Mouse (Mus musculus): ENCODE results near the gene Cln5. TPM values are rescaled to one million over a fixed set of nuclear protein-coding genes. Genes with fewer than 3 reads are reported as not detected.

Gene Cln5
- polyA plus RNA-seq, 1 experiment = 15.7 TPM

DNA sequence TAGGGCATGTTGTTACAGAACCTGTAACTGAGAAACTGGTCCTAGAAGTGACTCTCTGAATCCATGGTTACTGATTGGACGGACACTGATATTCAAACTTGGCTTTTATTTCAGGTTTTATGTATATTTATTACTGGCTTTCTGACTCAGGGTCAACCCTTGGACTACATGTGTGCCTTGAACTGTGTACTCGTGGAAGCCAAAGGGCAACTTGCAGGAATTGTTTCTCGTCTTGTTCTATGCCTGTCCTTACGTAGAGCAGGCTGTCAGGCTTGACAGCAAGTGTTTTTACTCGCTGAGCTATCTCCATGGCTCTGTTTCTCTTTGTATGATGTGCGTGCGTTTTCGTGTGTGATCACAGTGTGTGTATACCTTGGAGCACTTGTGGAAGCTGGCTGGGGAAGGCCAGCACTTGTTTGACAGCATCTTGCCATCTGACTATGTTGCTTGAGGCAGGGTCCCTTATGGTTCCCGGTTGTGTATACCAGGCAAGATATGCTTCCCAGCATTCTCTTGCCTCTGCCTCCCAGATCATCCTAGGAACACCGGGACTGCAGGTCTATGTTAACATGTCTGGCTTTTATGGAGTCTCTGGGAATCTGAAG lies 32.8 kb downstream of the Cln5 start:
- Histone ChIP-seq H3ac (ENCODE audit: control insufficient read depth, insufficient read length, low read depth) (no peak overlapping the region), H3K36me3 (ENCODE audit: control insufficient read depth, insufficient read depth) (no peaks in the 10 kb centered on the region), H3K4me3 (ENCODE audit: insufficient read depth, poor library complexity, severe bottlenecking) (no peak overlapping the region), H3K79me2 (ENCODE audit: control insufficient read depth, insufficient read depth) (peaks cover 9% of the 10 kb centered on the region), H3K79me3 (ENCODE audit: low read depth) (peaks cover 7% of the 10 kb centered on the region), H3K27me3 (ENCODE audit: control insufficient read depth, insufficient read depth, insufficient read length) (no peaks in the 10 kb centered on the region)
- TF ChIP-seq MAX (IDR thresholded peaks at IDR 0.05) (no peak), FOSL1 (IDR thresholded peaks at IDR 0.05; ENCODE audit: insufficient read depth, low read length, poor library complexity, severe bottlenecking) (no peak), CEBPB (IDR thresholded peaks at IDR 0.05; ENCODE audit: low read depth) (no peak), USF1 (IDR thresholded peaks at IDR 0.05; ENCODE audit: low read depth) (no peak), MYOG (IDR thresholded peaks at IDR 0.05; ENCODE audit: control insufficient read depth, extremely low read depth, insufficient read length) (no peak), MYOD1 (IDR thresholded peaks at IDR 0.05; ENCODE audit: control insufficient read depth, insufficient read length, low read depth) (no peak), CTCF (IDR thresholded peaks at IDR 0.05; ENCODE audit: control insufficient read depth, insufficient read depth, insufficient read length) (no peak)

DNA sequence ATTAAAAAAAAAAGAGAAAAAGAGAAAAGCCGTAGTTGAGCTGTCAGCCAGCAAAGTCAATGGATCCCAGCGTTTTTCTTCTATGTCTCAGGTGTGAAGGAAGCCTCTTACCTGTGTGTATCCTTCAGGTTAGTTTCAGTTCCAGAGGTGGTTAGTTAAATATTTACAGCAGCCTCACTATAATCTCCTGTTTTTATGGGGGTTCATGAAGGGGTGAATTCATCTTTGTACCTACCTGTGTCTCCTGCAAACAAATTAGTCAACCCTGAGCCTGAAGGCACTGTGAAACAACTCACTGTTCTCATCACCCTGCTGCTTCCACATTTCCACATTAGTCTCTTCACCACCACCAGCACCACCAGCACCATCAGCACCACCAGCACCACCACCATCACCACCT lies 36.3 kb downstream of the Cln5 start:
- Histone ChIP-seq H3K79me3 (ENCODE audit: low read depth) (no peaks in the 10 kb centered on the region), H3K79me2 (ENCODE audit: control insufficient read depth, insufficient read depth) (no peaks in the 10 kb centered on the region), H3K4me3 (ENCODE audit: insufficient read depth, poor library complexity, severe bottlenecking) (no peak overlapping the region), H3ac (ENCODE audit: control insufficient read depth, insufficient read length, low read depth) (no peak overlapping the region), H3K36me3 (ENCODE audit: control insufficient read depth, insufficient read depth) (no peaks in the 10 kb centered on the region), H3K27me3 (ENCODE audit: control insufficient read depth, insufficient read depth, insufficient read length) (no peaks in the 10 kb centered on the region)
- TF ChIP-seq CEBPB (IDR thresholded peaks at IDR 0.05; ENCODE audit: low read depth) (no peak), CTCF (IDR thresholded peaks at IDR 0.05; ENCODE audit: control insufficient read depth, insufficient read depth, insufficient read length) (no peak), MYOD1 (IDR thresholded peaks at IDR 0.05; ENCODE audit: control insufficient read depth, insufficient read length, low read depth) (no peak), MYOG (IDR thresholded peaks at IDR 0.05; ENCODE audit: control insufficient read depth, extremely low read depth, insufficient read length) (no peak), FOSL1 (IDR thresholded peaks at IDR 0.05; ENCODE audit: insufficient read depth, low read length, poor library complexity, severe bottlenecking) (no peak), USF1 (IDR thresholded peaks at IDR 0.05; ENCODE audit: low read depth) (no peak), MAX (IDR thresholded peaks at IDR 0.05) (no peak)

DNA sequence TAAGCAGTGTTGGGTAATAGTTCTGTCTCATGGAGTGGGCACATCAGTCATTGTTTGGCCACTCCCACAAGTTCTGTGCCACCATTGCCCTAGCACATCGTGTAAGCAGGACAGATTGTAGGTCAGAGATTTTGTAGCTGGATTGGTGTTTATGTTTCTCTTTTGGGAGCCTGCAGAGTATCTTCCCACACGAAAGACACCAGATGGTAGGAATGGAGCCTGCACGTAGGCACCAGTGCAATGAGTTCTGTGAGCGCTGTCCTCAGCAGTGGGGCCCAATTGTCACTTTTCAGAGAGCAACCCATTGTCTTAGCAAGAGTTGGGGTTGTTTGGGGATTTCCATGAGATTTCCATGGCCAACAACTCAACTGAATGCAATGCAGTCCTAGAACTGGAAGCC lies 40.0 kb downstream of the Cln5 start:
- Histone ChIP-seq H3K4me3 (ENCODE audit: insufficient read depth, poor library complexity, severe bottlenecking) (no peak overlapping the region), H3ac (ENCODE audit: control insufficient read depth, insufficient read length, low read depth) (no peak overlapping the region), H3K27me3 (ENCODE audit: control insufficient read depth, insufficient read depth, insufficient read length) (no peaks in the 10 kb centered on the region), H3K79me2 (ENCODE audit: control insufficient read depth, insufficient read depth) (no peaks in the 10 kb centered on the region), H3K79me3 (ENCODE audit: low read depth) (no peaks in the 10 kb centered on the region), H3K36me3 (ENCODE audit: control insufficient read depth, insufficient read depth) (peaks cover 9% of the 10 kb centered on the region)
- TF ChIP-seq MYOD1 (IDR thresholded peaks at IDR 0.05; ENCODE audit: control insufficient read depth, insufficient read length, low read depth) (no peak), CTCF (IDR thresholded peaks at IDR 0.05; ENCODE audit: control insufficient read depth, insufficient read depth, insufficient read length) (no peak)

DNA sequence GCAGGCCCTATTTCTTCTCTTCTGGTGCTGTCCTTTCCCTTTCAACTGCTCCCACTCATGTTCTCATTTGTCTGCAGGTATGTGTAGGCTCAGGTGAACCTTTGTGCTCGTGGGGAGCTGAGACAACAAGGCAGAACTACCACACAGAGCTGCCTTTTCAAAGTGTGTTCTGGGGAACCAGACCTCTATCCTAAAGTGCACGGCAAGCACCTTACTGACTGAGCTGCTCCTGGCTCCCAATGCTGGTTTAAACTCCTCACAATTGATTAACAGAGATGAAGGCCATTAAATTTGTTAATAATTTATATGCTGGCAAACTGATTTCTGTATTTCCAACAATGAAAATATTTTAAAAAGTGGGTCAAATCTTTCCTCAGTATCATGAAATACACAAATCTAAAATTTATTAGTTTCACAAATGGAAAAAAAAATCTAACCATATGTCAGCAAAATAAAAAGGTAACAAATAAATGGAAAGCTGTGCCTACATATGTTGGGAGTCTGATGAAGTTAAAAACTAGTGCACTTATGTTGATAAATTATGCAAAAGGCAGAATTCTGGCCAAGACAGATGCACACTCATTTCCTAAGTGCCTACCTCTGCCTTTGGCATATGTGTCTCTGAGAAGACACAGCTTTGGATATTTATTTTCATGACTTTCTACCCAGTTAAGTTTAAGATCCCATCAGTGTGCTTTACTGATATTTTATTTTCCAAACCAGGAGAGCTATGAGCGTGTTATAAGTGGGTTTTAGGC lies 42.8 kb downstream of the Cln5 start:
- Histone ChIP-seq H3K79me2 (ENCODE audit: control insufficient read depth, insufficient read depth) (no peaks in the 10 kb centered on the region), H3ac (ENCODE audit: control insufficient read depth, insufficient read length, low read depth) (no peak overlapping the region), H3K27me3 (ENCODE audit: control insufficient read depth, insufficient read depth, insufficient read length) (no peaks in the 10 kb centered on the region), H3K79me3 (ENCODE audit: low read depth) (no peaks in the 10 kb centered on the region), H3K4me3 (ENCODE audit: insufficient read depth, poor library complexity, severe bottlenecking) (no peak overlapping the region), H3K36me3 (ENCODE audit: control insufficient read depth, insufficient read depth) (peaks cover 15% of the 10 kb centered on the region)
- TF ChIP-seq MYOD1 (IDR thresholded peaks at IDR 0.05; ENCODE audit: control insufficient read depth, insufficient read length, low read depth) (no peak), FOSL1 (IDR thresholded peaks at IDR 0.05; ENCODE audit: insufficient read depth, low read length, poor library complexity, severe bottlenecking) (no peak), USF1 (IDR thresholded peaks at IDR 0.05; ENCODE audit: low read depth) (no peak), CEBPB (IDR thresholded peaks at IDR 0.05; ENCODE audit: low read depth) (no peak), MAX (IDR thresholded peaks at IDR 0.05) (no peak), MYOG (IDR thresholded peaks at IDR 0.05; ENCODE audit: control insufficient read depth, extremely low read depth, insufficient read length) (no peak), CTCF (IDR thresholded peaks at IDR 0.05; ENCODE audit: control insufficient read depth, insufficient read depth, insufficient read length) (no peak)

DNA sequence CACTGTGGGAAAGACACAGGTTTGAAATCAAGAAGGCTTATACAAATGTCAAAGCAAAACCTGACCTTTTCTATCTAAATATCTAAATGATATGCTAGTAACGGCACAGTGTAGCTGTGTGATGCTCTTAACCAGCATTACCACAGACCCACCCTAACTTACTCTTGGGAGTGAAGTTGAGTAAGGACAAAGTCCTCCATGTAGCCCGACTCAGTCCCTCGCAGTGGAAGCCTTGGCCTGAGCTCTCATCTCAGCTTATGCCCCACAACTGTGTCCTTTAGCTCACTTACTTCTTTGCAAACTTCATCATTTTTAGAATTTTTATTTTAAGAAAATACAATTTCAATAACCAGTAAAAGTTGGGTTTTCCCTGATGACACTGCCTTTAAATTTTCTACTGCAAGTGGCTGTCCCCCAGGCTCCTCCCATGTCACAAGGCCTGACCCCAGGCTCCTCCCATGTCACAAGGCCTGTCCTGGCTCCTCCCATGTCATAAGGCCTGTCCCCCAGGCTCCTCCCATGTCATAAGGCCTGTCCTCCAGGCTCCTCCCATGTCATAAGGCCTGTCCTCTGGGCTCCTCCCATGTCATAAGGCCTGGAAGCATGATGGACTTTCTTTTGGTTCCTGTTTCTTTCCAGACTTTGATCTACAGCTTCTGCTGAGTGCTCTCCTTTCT lies 45.1 kb downstream of the Cln5 start:
- Histone ChIP-seq H3K4me3 (ENCODE audit: insufficient read depth, poor library complexity, severe bottlenecking) (no peak overlapping the region), H3K27me3 (ENCODE audit: control insufficient read depth, insufficient read depth, insufficient read length) (no peaks in the 10 kb centered on the region), H3K36me3 (ENCODE audit: control insufficient read depth, insufficient read depth) (peaks cover 30% of the 10 kb centered on the region), H3ac (ENCODE audit: control insufficient read depth, insufficient read length, low read depth) (no peak overlapping the region), H3K79me2 (ENCODE audit: control insufficient read depth, insufficient read depth) (no peaks in the 10 kb centered on the region), H3K79me3 (ENCODE audit: low read depth) (no peaks in the 10 kb centered on the region)
- no peak for TF ChIP-seq CTCF (IDR thresholded peaks at IDR 0.05; ENCODE audit: control insufficient read depth, insufficient read depth, insufficient read length)
- no peak for TF ChIP-seq MYOD1 (IDR thresholded peaks at IDR 0.05; ENCODE audit: control insufficient read depth, insufficient read length, low read depth)
- TF ChIP-seq USF1 (IDR thresholded peaks at IDR 0.05; ENCODE audit: low read depth) = no peak
- no peak for TF ChIP-seq MYOG (IDR thresholded peaks at IDR 0.05; ENCODE audit: control insufficient read depth, extremely low read depth, insufficient read length)
- no peak for TF ChIP-seq FOSL1 (IDR thresholded peaks at IDR 0.05; ENCODE audit: insufficient read depth, low read length, poor library complexity, severe bottlenecking)
- no peak for TF ChIP-seq MAX (IDR thresholded peaks at IDR 0.05)

All from C2C12 (cell line).